Mouse (Mus musculus) lung, adult 2 months (tissue): Measurements from ENCODE around the gene Gsc2.

Source experiments
- CTCF ChIP-seq: fragments of 200-500 bp; IDR thresholded peaks from 2 replicates; pipeline ENCODE4 v1.5.1; 2011; ENCODE audit warnings: mild to moderate bottlenecking, low read length, control low read depth; ENCODE audit not compliant: insufficient read depth
- POLR2A ChIP-seq: fragments of 200-500 bp; IDR thresholded peaks from 2 replicates; pipeline ENCODE4 v1.6.1; 2011; ENCODE audit warnings: low read depth, mild to moderate bottlenecking, control low read depth, low read length, borderline replicate concordance; ENCODE audit errors: extremely low read depth

DNA sequence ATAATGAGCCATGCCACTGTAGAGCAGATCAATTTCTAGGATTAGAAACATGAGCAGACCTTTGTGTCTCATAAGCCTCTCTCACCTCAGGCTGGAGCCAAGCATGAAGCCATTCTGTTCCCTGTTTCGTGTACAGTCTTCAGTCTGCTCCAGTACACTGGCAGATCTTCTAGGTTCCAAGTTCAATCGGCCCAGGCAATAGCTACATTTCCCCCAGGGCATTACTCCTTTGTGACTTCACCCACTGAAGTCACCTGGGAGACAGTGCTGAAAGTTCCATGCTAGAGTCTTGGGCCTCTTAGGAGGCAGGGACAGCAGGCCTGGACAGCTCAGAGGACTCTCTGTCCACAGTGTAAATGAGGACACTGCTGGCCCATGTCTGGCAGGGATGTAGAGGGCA lies 20.9 kb downstream of the Gsc2 start, which contains the start of gene Tssk1:
- TF ChIP-seq CTCF, result no peak
- no peak for TF ChIP-seq POLR2A
